Mouse (Mus musculus) mature B cell (primary cell): ENCODE results near the gene Rec8.

Source experiments
- in situ Hi-C: fragments of 300-500 bp; cut with MboI; formaldehyde crosslinking; loops from 2 replicates; pipeline ENCODE4 v1.14.3; 2019

The Rec8 gene

GRCm38 (mm10) chr14:55592226-55592625 is 25.6 kb upstream of the Rec8 start:
- in situ Hi-C loops, result no loop called here

- in situ Hi-C loops, result no loop called here
These were observed 21.7 kb upstream of the Rec8 start for GRCm38 (mm10) chr14:55596036-55596690.

- in situ Hi-C loops, result no loop called here
These were observed 19.1 kb upstream of the Rec8 start for GRCm38 (mm10) chr14:55598521-55599390.

GRCm38 (mm10) chr14:55603271-55603632 is 14.6 kb upstream of the Rec8 start, which contains the start of gene Irf9:
Gene Irf9 (plus strand): TSS chr14:55603571.
- in situ Hi-C loops, result no loop called here

GRCm38 (mm10) chr14:55603633-55604576 is 13.9 kb upstream of the Rec8 start:
- in situ Hi-C loops, result no loop called here

- in situ Hi-C loops, result no loop called here
These were observed 13.0 kb upstream of the Rec8 start for GRCm38 (mm10) chr14:55604823-55605222.

GRCm38 (mm10) chr14:55605743-55606459 is 11.9 kb upstream of the Rec8 start:
- in situ Hi-C loops, result no loop called here

- in situ Hi-C loops, result no loop called here
These were observed 9.5 kb upstream of the Rec8 start for GRCm38 (mm10) chr14:55608339-55608738.

- in situ Hi-C loops, result no loop called here
These were observed 4.5 kb upstream of the Rec8 start for GRCm38 (mm10) chr14:55613346-55613745.

- in situ Hi-C loops, result no loop called here
These were observed 3.2 kb upstream of the Rec8 start for GRCm38 (mm10) chr14:55614565-55615178.

- in situ Hi-C loops, result no loop called here
These were observed 2.0 kb upstream of the Rec8 start for GRCm38 (mm10) chr14:55615876-55616275.

GRCm38 (mm10) chr14:55616844-55617243 is 993 bp upstream of the Rec8 start:
- in situ Hi-C loops, result no loop called here

- in situ Hi-C loops, result no loop called here
These were observed 804 bp downstream of the Rec8 start for GRCm38 (mm10) chr14:55618486-55619195.

- in situ Hi-C loops, result no loop called here
These were observed 10.4 kb downstream of the Rec8 start for GRCm38 (mm10) chr14:55628077-55628827.

GRCm38 (mm10) chr14:55629312-55629711 is 11.5 kb downstream of the Rec8 start:
- in situ Hi-C loops, result no loop called here

- in situ Hi-C loops, result loop anchor here (5.0 kb wide), 1 partner anchor 117 kb away; no protein-coding TSS in a partner anchor
These were observed 17.2 kb downstream of the Rec8 start for GRCm38 (mm10) chr14:55634874-55635522.

GRCm38 (mm10) chr14:55635523-55636007 is 17.7 kb downstream of the Rec8 start, which contains the start of gene Ipo4:
Gene Ipo4 (minus strand): TSS chr14:55635957.
- in situ Hi-C loops, result loop anchor here (5.0 kb wide), 1 partner anchor 117 kb away; no protein-coding TSS in a partner anchor

GRCm38 (mm10) chr14:55637795-55638194 is 20.0 kb downstream of the Rec8 start, which contains the start of gene Gm49378:
Gene Gm49378 (minus strand): TSS chr14:55637895.
- in situ Hi-C loops, result loop anchor here (5.0 kb wide), 1 partner anchor 115 kb away; no protein-coding TSS in a partner anchor
